Mouse (Mus musculus): Measurements from ENCODE around the gene Zswim1.

GRCm38 (mm10) chr2:164874239-164874769 lies 51.8 kb downstream of the Zswim1 start:
- TF ChIP-seq EP300 (IDR thresholded peaks at IDR 0.05; ENCODE audit: low read depth), result no peak
- no peak for TF ChIP-seq CTCF (IDR thresholded peaks at IDR 0.05; ENCODE audit: low read depth)
